Mouse (Mus musculus) G1E-ER4 (cell line): ENCODE measurements around the gene Shld1. TPM values are rescaled to one million over a fixed set of nuclear protein-coding genes. Genes with fewer than 3 reads are reported as not detected.

Experiments
- GATA1 ChIP-seq: IDR thresholded peaks from one replicate; pipeline ENCODE4 v1.8.0; 2012; ENCODE audit warnings: low read length, inconsistent platforms
- polyA plus RNA-seq: library from polyadenylated mRNA; stranded (reverse); fragments of >175 nt; gene quantifications from 2 replicates; pipeline ENCODE4 v1.2.3, GENCODE M21; 2012

Gene Shld1
- polyA plus RNA-seq, 1 experiment: 0.87 TPM

DNA sequence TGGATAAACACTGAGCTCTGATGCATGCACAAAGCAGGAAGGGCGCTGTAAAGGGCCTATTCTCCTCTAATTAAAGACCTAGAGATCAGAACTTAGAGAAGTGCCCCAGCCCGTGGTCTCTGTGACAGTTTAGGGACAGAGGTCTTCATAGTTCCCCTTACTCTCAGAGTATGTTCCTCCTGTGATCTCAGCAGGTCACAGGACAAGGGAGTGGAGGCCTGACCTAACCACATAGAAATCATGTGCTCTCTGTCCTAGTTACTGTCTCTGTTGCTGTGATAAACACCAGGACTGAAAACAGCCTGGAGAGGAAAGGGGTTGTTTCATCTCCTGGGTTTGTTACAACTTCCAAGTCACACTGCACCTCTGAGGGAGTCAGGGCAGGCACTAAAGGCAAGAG, 23.8 kb downstream of the Shld1 start:
- TF ChIP-seq GATA1: no peak

DNA sequence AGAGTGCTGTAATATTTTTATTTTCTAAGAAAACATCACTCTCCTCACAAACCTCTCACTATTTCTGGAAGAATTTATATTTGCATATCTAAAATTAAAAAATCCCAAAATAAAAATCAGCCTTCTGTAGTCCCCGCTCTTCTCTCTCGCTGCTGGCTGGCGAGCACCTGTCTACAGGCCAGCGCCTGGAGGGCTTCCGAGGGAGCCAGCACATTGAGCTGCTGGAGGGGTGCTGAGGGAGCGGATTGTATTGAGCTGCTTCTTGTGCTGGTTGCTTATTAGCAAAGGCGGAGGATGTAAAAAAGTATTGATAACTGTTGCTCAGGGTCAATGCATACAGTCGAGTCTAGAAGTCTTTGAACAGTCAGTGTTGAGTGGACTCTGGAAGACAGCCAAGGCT, 25.3 kb downstream of the Shld1 start:
- no peak for TF ChIP-seq GATA1

- TF ChIP-seq GATA1: no peak
Observed at GRCm38 (mm10) chr2:132714522-132714921, 27.8 kb downstream of the Shld1 start.

DNA sequence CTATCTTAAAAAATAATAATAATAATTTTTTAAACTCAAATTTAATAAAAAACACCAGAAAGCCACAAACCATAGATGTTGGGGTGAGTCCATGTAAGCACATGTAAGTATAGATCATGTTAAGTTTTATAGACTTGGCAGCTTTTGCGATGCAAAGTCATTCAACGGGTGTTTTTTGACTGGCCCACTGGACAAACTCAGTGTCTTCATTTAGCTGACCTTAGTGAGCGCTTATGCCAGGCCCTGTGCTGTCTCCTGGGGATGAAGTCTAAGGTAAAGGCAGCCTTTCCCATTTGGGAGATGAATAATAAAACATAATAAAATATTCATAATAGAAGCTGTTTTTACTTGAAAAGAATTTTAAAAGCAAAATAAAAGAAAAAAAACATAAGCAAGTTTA, 28.2 kb downstream of the Shld1 start:
- no peak for TF ChIP-seq GATA1

GRCm38 (mm10) chr2:132715421-132716070, 28.8 kb downstream of the Shld1 start:
- no peak for TF ChIP-seq GATA1

GRCm38 (mm10) chr2:132716154-132716553, 29.4 kb downstream of the Shld1 start:
- no peak for TF ChIP-seq GATA1

DNA sequence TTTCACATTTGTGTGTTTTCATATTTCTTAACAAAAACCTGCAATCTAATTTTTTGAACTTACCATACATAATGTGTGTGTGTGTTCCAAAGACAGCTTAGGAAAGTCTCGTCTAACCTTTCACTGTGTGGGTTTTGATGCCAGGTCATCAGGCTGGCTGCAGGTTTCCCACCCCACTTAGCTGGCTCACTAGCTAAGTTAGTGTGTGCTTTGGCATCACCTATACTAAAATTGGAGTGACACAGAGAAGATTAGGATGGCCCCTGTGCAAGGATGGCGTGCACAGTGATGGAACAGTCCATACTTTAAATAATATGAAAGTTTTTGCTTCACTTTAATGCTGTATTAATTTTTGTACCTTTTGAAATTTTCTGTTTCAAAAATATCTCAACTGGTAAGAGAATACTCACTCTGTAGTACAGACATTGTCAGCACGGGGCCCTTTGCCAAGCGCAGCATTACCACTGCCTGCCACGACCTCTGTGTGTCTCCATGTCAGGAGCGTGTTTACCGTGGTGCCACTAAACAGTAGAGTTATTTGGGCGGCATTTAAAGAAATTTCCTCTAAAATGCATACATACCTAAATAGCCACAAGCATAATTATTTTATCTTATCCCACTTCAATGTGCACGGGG, 30.3 kb downstream of the Shld1 start:
- TF ChIP-seq GATA1: no peak

DNA sequence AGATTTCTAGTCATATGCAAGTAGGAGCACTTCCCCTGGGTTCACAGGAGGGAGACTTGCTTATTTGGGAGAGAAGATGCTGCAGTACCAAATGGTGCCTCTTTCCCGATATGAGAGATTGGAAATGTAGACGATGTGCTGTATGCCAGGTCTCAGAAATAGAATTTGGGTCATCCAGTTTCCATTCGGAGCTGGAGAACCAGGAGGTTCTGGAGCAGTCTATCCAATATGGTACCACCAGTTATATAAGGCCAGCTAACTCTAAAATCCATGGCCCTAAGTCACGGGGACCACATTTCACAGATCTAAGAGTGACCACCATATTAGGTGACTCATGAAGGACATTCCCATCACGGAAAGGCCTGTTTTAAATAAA, 30.8 kb downstream of the Shld1 start:
- no peak for TF ChIP-seq GATA1

- no peak for TF ChIP-seq GATA1
Observed at GRCm38 (mm10) chr2:132720921-132721566, 34.3 kb downstream of the Shld1 start.

GRCm38 (mm10) chr2:132721844-132722243, 35.1 kb downstream of the Shld1 start:
- TF ChIP-seq GATA1: no peak

- peak; percentile 44 for TF ChIP-seq GATA1
Observed at GRCm38 (mm10) chr2:132723958-132724431, 37.3 kb downstream of the Shld1 start.

DNA sequence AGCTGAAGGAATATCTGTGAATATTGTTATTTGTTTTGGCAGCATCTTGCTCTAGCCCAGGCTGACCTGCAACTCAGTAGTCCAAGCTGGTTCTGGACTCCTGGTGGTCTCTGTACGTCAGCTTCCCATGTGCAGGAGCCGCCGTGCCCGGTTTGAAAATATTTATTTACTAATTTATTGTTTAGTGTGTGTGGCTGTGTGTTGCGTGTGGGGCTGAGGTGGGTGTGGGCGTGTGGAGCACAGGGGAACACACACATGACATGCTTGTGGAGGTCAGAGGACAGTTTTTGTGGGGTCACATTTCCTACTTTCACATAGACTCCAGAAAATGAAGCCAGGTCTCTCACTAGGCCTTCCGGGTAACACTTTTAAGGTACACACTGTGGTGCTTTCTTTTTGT, 37.8 kb downstream of the Shld1 start:
- no peak for TF ChIP-seq GATA1

GRCm38 (mm10) chr2:132725376-132725905, 38.7 kb downstream of the Shld1 start:
- TF ChIP-seq GATA1: no peak

DNA sequence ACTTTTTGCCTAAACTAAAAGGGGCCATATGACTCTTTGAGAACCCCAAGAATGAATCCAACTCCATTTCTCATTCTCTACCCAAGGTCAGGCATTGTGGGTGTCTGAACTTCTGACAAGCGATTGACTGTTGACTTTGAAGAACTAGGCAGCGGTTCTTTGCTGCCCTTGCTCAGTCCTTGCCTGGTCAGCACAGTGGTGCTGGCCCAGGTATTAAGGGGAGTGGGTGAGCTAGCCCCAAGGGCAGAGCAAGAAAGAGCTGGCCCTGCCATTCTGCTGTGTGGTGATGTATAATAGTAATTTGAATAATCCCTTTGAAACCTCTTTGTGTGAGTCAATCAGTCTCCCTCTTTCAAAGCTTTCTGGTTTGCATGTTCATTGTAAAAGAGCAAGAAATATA, 39.4 kb downstream of the Shld1 start:
- no peak for TF ChIP-seq GATA1

DNA sequence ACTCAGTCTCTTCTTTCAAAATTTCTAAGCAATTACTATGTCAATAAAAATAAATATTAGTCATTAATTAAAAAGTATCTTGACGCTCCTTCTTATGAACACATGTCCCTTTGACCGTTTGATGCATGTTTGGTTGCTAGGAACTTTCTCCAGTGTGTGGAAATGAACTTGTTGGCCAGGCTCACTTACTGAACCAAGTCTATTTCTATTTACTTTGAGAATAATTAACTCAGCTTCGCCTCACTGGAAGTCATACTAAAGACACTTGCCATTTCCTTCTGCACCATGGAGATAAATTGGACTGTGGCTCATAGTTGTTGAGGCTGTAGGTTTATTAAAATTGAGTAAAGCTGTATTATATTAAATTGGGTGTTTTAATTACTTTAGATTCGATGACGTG, 46.2 kb downstream of the Shld1 start:
- no peak for TF ChIP-seq GATA1
